Mouse (Mus musculus) heart, postnatal 0 days (tissue): ENCODE data around the gene Fam83f. TPM values are rescaled to one million over a fixed set of nuclear protein-coding genes. Genes with fewer than 3 reads are reported as not detected.

Experiments
- ATAC-seq: fragments of 200-750 bp; cut with Nextera tagmentation; 2 replicates; pipeline ENCODE4 v1.8.0; 2017; ENCODE audit warnings: low read depth, moderate number of reproducible peaks, moderate library complexity; ENCODE audit not compliant: insufficient read depth
- DNase-seq: peaks from one replicate; pipeline ENCODE4 v3.0.0-alpha.2; 2016; ENCODE audit warnings: low spot score
- H3K27ac ChIP-seq: fragments of 300-500 bp; sonication (generic); 2 replicates; pipeline ENCODE4 v1.5.1; 2014; ENCODE audit warnings: low read depth, mild to moderate bottlenecking
- H3K27me3 ChIP-seq: fragments of 300-500 bp; sonication (generic); 2 replicates; pipeline ENCODE4 v1.6.1; 2014; ENCODE audit warnings: low read length, mixed read lengths; ENCODE audit not compliant: control insufficient read depth, insufficient read depth
- H3K36me3 ChIP-seq: fragments of 300-500 bp; sonication (generic); replicated peaks from 2 replicates; pipeline ENCODE4 v1.6.1; 2014; ENCODE audit warnings: low read length, mixed read lengths; ENCODE audit not compliant: control insufficient read depth, insufficient read depth
- H3K4me1 ChIP-seq: fragments of 300-500 bp; sonication (generic); 2 replicates; pipeline ENCODE4 v1.6.1; 2014; ENCODE audit warnings: antibody characterized with exemption; ENCODE audit not compliant: control insufficient read depth, insufficient read depth
- H3K4me2 ChIP-seq: fragments of 300-500 bp; sonication (generic); 2 replicates; pipeline ENCODE4 v1.6.1; 2014; ENCODE audit warnings: low read depth, mild to moderate bottlenecking, low read length, moderate library complexity
- H3K4me3 ChIP-seq: fragments of 300-500 bp; sonication (generic); 2 replicates; pipeline ENCODE4 v1.5.1; 2014; ENCODE audit warnings: low read depth, low read length
- H3K9ac ChIP-seq: fragments of 300-500 bp; sonication (generic); replicated peaks from 2 replicates; pipeline ENCODE4 v1.6.1; 2014; ENCODE audit warnings: low read depth, low read length, mixed read lengths
- H3K9me3 ChIP-seq: fragments of 300-500 bp; sonication (generic); replicated peaks from 2 replicates; pipeline ENCODE4 v1.6.1; 2016; ENCODE audit warnings: low read length; ENCODE audit not compliant: control insufficient read depth
- CTCF ChIP-seq: IDR thresholded peaks from 2 replicates; pipeline ENCODE4 v1.5.1; 2016; ENCODE audit warnings: antibody characterized with exemption, control low read depth, low read depth
- EP300 ChIP-seq: IDR thresholded peaks from 2 replicates; pipeline ENCODE4 v1.6.1; 2016; ENCODE audit warnings: antibody characterized with exemption, low read depth
- WGBS: fragments of 180-500 bp; shearing (Covaris S2); extraction: QIAGEN DNeasy Blood & Tissue Kit; methylation state at CpG from one replicate; pipeline ENCODE4 v1.1.7; 2014; 5-methylcytosine and 5-hydroxymethylcytosine counted together
- polyA plus RNA-seq: library from polyadenylated mRNA; unstranded; fragments of >200 nt; fragmentation: Nextera tagmentation; extraction: Ambion mirVana; gene quantifications from 2 replicates; pipeline ENCODE4 v1.2.1, GENCODE M21; 2015
- total RNA-seq: library from RNA; depleted of rRNA; stranded (reverse); fragments of >200 nt; gene quantifications from 2 replicates; pipeline ENCODE4 v1.2.3, GENCODE M21; 2014; ENCODE audit warnings: low replicate concordance; rRNA removed

Fam83f gene
- total RNA-seq (0.27 and 0.95 TPM in 2 replicates), polyA plus RNA-seq (0.12 and 0.14 TPM in 2 replicates)

DNA sequence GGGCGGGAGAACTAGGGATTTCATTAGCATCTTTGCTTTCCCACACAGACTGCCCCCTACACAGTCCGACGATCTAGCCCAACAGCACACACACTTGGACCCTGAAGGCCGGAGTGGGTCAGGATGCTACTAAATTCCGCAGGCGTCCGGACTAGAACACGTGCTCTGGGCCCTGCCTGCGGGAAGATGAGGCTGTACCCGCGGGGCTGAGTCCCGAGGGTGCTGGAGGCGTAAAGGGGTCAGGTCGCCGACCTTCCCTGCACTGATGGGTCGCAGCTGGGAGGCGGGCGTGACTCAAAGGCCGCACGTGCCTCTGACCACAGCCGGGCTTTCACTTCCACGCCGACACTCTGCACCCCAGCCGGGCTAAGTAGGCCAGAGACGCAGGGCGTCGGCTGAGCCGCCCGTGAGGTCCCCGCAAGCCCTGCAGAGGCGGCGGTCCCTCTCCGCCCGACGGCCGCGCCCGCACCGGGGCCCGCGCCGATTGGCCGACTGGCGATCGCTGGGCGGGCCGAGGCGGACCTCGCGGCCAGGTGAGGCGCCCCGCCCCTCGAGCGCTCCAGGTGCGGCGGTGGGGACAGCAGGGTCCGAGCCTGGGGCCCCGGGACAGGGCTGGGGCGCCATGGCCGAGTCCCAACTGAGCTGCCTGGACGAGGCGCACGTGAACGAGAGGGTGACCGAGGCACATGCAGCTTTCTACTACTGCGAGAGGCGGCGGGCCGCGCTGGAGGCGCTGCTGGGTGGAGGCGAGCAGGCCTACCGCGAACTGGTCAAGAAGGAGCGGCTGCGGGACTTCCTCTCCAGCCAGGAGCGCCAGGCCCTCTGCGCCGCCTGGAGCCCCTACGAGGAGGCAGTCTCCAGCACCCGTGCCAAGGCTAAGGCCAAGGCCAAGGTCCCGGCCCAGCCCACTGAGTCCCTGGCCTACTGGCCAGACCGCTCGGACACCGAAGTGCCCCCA lies at the start of gene Fam83f:
TSS of gene Fam83f (plus strand) at position 553 of the 958 bp plus-strand sequence.
- TF ChIP-seq CTCF: no peak
- TF ChIP-seq EP300: no peak
- Histone ChIP-seq H3K27me3 (peaks cover 25% of the 10 kb centered on the region), H3K27ac (no peak within 1 kb of the TSS), H3K4me2 (peak within 1 kb of the TSS; percentile 74), H3K9ac (peak within 1 kb of the TSS; percentile 46; the same call in 1 of the 2 replicates), H3K9me3 (no peaks in the 10 kb centered on the region), H3K36me3 (no peaks in the 10 kb centered on the region), H3K4me3 (peak within 1 kb of the TSS; percentile 44), H3K4me1 (peaks cover 17% of the 10 kb centered on the region)
- 10% methylated on average over 79 of the region's 85 CpGs for WGBS
- ATAC-seq: peak; percentile 51
- DNase-seq: no peak

DNA sequence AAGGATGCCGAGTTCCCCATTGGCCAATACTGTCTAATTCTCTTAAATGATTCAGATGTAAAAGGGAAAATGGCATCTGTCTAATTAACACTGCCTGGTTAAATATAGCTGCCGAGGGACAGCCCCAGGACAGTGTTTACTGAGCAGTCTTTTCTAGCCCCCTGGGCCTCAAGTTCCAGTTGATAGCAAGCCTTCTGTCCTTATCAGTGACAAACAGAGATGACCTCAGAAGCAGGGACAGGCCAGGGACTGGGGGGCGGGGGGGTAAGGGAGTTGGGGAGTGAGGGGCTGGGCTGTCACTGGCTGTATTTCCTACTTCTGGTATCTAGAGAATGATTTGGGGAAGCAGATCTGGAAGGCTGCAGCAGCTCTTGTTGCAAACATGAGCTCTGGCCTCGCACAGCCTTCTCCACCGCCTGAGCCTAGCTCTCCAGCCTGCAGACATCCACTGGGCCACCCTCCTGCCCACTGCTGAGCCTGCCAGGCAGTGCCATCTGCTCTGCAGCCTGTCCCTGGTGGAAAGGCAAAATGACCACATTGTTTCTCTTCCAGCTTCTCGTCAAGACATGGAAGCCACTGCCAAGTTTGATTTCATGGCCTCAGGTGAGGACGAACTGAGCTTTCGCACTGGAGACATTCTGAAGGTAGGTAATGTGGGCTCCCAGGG lies 48.3 kb upstream of the Fam83f start:
- ATAC-seq: peak; percentile 55
- Histone ChIP-seq H3K4me2 (no peak overlapping the region), H3K27ac (no peak overlapping the region), H3K4me3 (no peak overlapping the region), H3K36me3 (no peaks in the 10 kb centered on the region), H3K4me1 (0 out of 2 replicates have a peak, but pooled peaks cover 13% of the 10 kb centered on the region), H3K27me3 (no peaks in the 10 kb centered on the region), H3K9ac (no peak overlapping the region), H3K9me3 (no peaks in the 10 kb centered on the region)
- TF ChIP-seq EP300 (no peak), CTCF (no peak)
- no peak for DNase-seq
- WGBS: 37% methylated on average over 8 of the region's 8 CpGs

DNA sequence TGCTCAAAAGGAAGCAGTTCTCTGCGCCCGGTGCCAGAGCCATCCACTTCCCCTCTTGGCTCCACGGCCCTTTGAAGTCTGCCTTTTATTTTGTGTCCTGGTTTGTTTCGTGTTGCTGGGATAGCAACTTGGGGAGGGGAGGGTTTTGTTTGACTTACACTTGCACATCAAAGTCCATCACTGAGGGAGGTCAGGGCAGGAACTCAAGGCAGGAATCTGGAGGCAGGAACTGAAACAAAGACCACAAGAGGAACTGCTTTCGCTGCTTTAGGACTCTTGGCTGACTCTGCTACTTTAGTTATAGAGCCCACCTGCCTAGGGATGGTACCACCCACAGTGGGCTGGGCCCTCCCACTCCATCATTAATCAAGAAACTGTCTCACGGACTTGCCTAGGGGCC lies 45.2 kb upstream of the Fam83f start:
- Histone ChIP-seq H3K9ac (no peak overlapping the region), H3K9me3 (no peaks in the 10 kb centered on the region), H3K27me3 (no peaks in the 10 kb centered on the region), H3K36me3 (no peaks in the 10 kb centered on the region), H3K4me2 (no peak overlapping the region), H3K4me3 (no peak overlapping the region), H3K27ac (no peak overlapping the region), H3K4me1 (0 out of 2 replicates have a peak, but pooled peaks cover 13% of the 10 kb centered on the region)
- WGBS: 67% methylated on average over 6 of the region's 6 CpGs
- DNase-seq (no peak), ATAC-seq (no peak)
- TF ChIP-seq CTCF (no peak), EP300 (no peak)

DNA sequence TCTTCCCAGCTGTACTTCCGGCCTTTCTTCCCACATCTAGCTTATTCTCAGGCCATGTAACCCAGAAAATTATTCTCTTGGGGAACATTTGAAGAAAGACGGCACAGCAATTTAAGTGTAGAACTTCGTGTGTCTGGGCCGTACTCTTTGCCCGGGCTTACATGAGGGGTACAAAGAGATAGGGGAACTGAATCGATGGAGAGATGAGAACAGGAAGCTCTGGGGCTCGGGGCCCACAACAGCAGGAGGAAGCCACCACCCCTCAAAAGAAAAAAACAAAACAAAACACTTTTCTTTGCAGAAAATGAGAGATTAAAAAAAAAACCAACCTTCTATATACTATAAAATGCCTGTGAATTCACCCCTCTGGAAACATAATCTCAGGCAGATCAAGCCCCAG lies 41.5 kb upstream of the Fam83f start:
- WGBS: 65% methylated on average over 7 of the region's 7 CpGs
- Histone ChIP-seq H3K27me3 (0 out of 2 replicates have a peak, but pooled peaks cover 7% of the 10 kb centered on the region), H3K4me2 (peak overlapping the region; percentile 32; the same call in 1 of the 2 replicates), H3K9ac (no peak overlapping the region), H3K36me3 (no peaks in the 10 kb centered on the region), H3K4me1 (peaks cover 7% of the 10 kb centered on the region), H3K4me3 (no peak overlapping the region), H3K27ac (peak overlapping the region; percentile 53; the same call in 1 of the 2 replicates), H3K9me3 (no peaks in the 10 kb centered on the region)
- ATAC-seq (no peak), DNase-seq (no peak)
- TF ChIP-seq EP300 (no peak), CTCF (no peak)

DNA sequence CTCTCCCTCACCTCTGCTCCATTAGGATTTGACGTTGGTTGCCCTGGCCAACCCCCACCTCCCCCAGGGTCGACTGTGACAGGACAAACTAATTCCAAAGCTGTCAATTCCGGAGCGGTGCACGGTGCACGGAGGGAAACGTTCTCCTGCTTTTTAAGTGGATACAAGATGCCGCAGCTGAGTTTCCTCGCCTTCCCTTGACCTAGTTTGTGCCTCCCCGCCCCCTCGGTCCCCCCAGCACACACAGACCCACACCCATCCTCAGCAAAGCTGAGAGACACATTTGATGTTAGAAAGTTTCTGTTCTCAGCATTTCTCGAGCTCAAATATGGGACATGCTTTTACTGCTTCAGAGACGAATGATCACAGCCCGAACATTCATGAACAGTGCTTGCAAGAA lies 40.9 kb upstream of the Fam83f start:
- H3K9me3 ChIP-seq: no peaks in the 10 kb centered on the region
- 39% methylated on average over 14 of the region's 14 CpGs for WGBS
- TF ChIP-seq EP300 (no peak), CTCF (no peak)
- ATAC-seq: no peak
- 0 out of 2 replicates have a peak, but pooled peaks cover 7% of the 10 kb centered on the region for H3K27me3 ChIP-seq
- peaks cover 7% of the 10 kb centered on the region for H3K4me1 ChIP-seq
- H3K4me3 ChIP-seq: no peak overlapping the region
- no peak for DNase-seq
- H3K9ac ChIP-seq: no peak overlapping the region
- H3K36me3 ChIP-seq: no peaks in the 10 kb centered on the region
- peak overlapping the region; percentile 53; the same call in 1 of the 2 replicates for H3K27ac ChIP-seq
- H3K4me2 ChIP-seq: peak overlapping the region; percentile 32; the same call in 1 of the 2 replicates
